Mouse (Mus musculus): ENCODE results near the gene Ctdspl.
A peak's percentile ranks its signal among the peaks of the same experiment; 100 is the strongest.

The Ctdspl gene

DNA sequence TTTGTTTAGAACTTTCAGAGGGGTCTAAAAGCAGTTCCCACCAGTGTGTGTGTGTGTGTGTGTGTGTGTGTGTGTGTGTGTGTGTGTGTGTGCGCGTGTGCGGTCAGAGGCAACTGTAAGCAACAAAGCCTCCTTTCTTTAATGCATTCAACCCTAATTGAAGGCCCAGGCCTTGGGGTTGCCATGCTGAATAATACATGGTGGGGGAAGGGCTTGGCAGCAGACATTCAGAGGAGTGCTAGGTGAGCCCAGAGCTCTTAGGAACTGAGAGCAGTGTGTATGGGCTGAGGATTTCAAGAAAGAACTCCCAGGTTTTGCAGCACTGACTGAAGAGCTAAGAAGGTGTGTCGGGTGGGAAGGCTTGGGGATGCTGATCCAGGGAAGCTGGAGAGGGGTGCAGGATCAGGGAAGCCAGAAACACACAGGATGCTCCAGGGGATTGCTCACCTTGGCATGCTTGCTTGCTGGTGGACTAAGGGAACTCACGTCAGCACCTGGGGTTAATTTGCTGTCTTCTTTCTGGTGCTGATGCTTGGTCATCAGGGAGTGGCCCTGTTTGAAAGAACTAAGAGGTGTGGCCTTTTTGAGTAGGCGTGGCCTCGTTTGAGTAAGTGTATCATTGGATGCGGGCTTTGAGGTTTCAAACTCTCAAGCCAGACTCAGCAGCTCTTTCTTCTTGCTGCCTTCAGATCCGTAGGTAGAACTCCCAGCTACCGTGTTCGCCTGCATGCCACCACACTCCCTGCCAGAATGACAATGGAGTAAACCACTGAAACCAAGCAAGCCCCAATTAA lies 62.7 kb downstream of the Ctdspl start:
- no peak for DNase-seq (ENCODE audit: low spot score in 2 of 2)

DNA sequence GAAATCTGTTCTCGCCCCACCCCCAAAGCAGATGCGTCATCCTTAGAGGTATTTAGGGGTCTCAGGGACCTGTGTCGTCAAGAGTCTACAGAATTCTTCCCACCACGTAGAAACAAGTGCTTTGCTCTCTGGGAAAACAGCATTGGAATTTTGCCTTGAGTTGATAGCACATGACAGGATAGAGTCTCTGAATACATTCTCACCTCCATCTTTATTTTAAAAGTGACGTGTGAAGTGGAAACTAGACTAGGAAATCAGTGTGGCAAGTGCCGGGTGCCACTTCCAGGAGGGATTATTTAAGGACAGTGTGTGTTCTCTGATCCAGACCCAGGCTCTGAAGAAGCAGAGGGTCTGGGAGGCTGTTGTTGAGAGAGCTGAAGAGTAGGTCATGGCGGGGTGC lies 64.2 kb downstream of the Ctdspl start:
- no peak for DNase-seq (ENCODE audit: low spot score in 2 of 2)

DNA sequence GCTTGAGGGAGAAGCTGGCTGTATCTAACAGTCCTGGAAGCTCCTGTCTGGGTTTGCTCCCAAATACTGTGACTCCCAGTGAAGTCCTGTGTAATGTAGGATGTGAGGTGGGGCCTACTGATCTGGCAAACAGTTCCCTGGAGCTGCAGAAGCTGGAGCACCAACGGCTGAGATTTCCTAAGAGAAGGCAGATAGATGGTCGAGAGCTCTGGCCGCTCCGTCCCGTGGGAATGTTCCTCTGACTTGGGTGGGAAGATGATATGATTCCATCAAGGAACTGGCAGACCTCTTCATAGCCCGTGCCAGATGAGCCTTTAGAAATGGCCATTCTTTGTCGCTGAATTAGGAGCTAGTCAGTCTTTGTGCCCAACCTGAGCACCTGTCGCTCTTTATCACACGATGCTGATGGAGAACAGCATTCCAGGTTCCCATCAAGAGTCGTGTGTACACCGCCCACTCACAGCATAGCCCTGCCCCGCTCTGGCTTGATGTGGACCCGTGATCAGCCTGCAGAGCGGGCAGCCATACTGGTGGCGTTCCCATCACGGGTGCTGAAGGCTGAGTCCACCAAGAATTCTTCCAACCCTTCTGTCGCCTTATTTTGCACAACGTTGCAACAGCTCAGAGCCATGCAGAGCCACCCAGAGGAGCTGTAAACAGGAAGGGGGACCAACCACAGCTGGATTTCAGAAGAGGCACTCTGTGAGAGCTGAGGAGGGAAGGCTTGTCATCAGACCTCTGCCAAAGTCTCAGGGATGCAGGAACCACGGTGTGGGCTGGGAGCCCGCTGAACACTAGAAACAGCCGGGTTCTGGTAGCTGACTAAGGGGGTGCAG lies 65.7 kb downstream of the Ctdspl start:
- DNase-seq (ENCODE audit: low spot score in 2 of 2) = no peak

DNA sequence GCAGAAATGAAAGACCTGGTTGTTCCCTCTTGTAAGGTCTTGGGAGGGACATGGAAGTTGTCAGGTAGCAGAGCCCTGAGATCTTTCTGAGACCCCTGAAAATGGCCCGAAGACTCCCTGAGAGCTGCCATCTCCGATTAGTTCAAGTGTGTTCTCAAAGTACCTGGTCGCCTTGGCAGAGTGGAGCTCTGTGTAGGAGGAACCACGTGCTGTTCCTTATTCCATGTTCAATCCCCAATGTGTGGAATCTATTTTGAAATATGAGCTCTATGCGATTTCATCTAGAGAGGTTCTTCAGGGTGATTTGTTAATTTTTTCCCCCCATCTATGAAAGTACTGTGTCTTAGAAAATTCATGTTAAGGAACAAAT lies 66.3 kb downstream of the Ctdspl start:
- peak in 1 of 2 experiments; percentile 70 for DNase-seq (ENCODE audit: low spot score in 2 of 2)

DNA sequence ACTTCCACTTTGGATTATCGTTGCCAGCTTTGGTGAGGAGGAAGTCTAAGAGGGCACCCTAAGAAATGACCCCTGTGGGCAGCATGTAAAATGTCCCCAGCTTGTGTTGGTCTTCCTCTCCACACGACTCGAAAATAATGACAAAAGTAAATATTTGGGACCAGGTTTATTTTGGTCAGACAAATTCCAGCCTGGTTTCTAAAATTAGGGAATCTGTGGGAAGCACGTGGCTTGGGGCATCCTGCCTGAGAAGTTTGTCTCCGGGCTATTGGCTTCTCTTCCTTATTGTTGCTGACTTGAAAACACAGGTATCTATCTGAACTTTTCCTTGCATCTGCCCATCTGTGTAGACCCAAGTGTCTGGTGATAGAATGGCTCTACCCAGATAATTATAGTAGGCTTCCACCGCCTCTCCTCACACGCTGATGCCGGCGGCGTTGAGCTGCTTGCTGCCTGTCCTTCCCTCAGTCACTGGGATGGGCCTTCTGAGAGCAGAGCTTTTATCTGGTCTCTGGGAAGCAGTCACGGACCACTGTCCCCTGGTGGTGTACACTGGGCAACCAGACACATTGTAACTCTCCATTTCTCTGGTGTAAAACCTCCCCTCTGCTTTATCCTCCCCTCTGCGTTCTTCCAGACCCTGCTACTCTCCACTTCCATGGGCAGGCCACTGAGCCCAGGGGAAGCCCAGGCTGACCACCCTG lies 68.4 kb downstream of the Ctdspl start:
- no peak for DNase-seq (ENCODE audit: low spot score in 2 of 2)

DNA sequence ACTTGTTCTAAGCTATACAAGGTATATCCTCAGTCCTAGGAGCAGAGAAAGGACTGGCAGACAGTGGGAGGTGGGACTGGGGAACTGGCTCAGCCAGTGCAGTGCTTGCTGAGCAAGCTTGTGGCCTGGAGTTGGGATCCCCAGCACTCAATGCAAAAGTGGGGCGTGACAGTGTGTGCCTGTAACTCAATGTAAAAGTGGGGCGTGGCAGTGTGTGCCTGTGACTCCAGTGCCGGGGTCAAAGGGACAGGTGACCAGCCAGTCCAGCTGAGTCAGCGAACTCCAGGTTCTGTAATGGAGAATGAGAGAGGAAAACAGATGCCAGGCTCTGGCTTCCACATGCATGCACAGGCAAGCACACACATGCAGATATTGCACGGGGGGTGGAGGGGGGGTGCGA lies 69.3 kb downstream of the Ctdspl start:
- DNase-seq (ENCODE audit: low spot score in 2 of 2) = no peak

DNA sequence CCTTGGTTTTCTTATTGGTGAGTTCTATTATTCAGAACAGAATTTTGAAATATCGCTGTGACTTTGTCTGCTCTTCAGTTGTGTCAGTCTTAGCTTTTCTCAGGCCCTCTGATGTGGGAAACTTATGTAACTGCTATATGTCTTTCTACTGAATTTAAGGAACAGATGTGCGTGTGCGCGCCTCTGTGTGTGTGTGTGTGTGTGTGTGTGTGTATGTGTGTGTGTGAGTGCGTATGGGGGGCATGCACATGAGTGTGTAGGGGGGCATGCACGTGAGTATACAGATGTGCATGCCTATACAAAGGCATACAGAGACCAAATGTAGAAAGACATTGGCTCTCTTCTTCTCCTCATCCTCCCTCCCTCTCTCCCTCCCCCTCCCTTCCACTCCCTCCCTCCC lies 71.0 kb downstream of the Ctdspl start:
- no peak for DNase-seq (ENCODE audit: low spot score in 2 of 2)

DNA sequence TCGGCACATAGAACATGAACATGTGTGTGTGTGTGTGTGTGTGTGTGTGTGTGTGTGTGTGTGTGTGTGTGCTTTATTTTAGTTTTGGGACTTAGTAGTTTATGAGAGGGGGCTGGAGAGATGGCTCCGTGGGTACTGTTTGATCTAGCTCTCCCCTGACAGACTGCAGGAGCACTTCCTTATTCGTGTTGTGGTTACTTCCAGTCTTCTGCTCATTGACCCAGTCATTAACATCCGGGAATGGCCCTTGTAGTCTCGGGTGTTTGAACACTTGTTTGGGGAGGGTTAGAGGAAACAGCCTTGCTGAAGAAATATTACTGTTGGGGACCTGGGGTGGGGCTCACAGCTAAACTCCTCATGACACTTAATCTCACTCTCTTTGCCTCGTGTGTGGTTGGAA lies 73.9 kb downstream of the Ctdspl start:
- no peak for DNase-seq (ENCODE audit: low spot score in 2 of 2)

DNA sequence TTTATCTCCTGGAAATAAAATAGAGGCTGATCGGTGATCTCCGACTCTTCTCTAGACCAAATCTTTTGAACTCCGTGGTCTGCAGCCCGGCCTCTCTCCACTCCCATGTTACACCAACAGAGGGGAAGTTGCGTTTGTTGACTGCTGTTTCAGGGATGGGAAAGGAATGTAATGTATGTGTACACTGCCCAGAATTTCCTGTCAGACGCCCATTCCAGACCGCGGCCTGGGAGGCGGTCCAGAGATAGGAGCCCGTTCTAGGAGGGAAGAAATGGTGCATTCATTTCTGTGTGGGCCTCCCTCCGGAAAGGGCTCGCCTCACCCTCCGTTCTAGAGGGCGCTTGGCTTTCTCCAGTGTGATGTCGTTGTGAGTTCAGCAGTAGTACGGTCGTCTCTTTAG lies 76.0 kb downstream of the Ctdspl start:
- no peak for DNase-seq (ENCODE audit: low spot score in 2 of 2)

DNA sequence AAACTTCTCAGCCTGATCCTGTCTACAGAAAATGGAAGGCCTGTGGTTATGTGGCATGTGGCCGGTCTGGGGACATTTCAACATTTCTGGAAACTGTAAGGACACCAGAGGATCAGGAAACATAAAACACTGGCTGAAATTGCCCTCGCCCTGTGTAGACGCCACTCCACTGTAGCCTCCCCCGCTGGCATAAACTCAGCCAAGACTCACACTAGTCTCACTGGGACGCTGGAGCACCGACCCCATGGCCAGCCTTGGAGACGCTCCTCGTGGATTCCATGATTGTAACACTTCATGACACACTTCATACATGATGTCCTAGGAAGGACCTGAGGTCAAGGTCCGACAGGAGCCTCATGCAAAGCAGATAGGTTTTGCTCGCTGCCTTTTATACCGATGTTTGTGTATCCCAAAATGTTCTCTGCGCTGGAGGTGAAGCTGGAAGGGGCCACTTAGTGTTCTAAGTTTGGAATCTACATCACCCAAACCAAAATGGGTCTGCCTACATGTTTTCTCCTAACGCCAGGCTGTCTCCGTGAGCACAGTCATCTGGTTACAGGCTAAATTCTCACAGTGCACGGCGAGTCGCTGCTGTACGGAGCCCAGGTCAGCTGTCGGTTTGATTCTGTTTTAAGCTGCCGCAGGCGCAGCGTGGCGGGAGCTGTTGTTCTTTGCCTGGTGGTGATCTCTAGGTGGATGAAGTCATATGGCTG lies 77.9 kb downstream of the Ctdspl start:
- DNase-seq (ENCODE audit: low spot score in 2 of 2) = peak; percentile 62 to 74

DNA sequence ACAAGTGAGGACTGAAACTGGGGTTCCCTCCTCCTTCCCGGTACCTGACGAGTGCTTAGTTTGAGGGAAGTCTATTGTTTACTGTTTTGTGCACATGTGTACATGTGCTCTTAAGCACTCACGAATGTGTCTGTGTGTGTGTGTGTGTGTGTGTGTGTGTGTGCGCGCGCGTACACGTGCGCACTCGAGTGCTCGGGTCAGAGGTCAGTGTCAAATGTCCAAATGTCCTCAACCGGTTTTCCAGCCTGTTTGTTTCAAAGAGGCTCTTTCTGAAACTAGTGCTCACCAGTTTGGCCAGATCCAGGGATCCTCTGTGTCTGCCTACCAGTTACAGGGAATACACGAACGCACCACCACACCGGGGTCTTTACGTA lies 78.4 kb downstream of the Ctdspl start:
- no peak for DNase-seq (ENCODE audit: low spot score in 2 of 2)

DNA sequence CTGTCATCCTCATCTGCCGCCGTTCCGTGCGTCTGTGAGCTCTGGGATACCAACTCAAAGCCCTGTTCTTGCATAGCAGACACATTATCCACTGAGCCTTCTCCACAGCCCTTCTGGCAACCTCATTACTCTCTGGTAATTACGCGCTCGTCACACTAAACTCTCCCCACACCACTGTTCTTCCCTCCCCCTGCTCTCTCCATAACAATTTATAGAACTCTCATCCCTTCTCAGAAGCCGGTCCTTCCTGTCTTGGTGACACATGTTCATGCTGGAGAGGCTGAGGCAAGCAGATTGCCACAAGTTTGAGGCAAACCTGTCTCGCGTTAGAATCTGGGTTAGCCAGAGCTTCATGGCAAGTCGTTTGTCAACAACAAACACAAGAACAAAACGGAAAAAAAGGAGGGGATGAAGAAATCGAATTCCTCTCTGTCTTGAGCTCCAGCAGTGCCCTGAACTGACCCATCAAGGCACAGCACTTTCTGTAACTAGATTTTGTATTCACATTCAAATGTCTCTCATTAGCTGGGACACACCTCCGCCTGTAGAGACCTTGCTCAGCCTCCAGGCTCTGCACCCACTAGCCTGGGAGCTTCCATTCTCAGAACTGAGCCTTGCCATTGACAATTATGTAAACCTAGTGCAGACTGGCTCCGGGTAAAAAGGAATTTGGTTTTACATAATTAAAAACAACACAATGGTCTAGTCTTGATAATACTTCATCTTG lies 79.2 kb downstream of the Ctdspl start:
- DNase-seq (ENCODE audit: low spot score in 2 of 2) = peak in 1 of 2 experiments; percentile 49

DNA sequence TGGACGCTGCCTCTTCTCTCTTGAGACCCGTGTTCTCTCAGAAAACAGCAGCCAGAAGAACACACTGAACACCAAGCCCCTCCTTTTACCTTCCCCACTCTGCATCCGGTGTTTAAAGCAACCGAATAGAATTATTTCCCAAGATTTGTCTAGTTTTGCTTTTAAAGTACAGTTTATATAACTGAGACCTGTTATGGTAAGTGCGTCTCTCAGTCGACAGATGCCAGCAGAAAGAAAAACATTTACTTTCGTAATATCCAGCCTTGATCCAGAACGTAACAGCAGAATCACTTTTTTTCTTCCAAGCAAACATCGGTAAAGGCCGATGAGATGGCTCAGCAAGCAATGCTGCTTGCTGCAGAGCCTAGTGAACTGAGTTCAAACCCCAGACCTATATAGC lies 81.0 kb downstream of the Ctdspl start:
- no peak for DNase-seq (ENCODE audit: low spot score in 2 of 2)

DNA sequence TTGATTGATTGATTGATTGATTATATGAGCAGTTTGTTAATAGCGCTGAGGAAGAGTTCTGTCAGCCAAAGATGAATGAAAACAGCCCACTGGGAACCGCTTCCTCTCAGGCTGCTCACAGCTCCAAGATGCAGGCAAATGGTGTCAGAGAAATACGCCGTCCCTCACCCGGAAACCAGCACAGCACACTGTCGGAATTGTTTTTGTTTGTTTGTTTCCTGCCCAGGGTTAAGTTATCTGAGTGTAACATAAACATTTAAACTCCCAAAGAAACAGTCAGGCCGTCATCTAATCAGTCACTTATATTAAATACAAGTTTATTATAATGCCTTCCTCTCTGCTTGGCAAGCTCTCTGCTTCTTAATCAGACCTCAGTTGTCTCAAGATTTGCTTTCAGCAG lies 82.6 kb downstream of the Ctdspl start:
- DNase-seq (ENCODE audit: low spot score in 2 of 2) = no peak

DNA sequence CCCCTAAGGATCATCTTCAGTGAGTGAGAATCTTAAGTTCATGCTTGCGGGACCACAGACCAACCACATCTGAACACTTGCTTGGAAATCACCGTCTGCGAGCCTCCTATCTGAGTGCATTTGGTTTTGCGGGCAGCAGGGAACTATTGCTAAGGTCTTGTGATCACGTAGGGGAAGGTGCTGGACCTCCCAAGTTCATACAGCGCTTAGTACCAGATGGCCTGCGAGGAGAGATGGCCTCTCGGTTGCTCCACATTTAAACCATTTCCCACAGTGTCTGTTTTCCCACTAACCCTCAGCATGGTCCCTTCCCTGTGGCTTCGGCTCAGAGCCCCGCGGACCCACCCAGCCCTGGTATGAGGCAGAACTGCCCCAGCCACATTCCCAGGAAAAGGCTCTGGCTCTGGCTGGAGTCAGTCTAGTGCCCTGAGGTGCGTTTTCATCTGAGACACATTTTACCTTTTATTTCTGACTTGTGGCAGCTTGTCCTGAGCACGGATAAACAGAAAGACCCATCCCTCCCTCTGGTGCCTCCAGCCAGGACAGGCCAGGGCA lies 84.0 kb downstream of the Ctdspl start:
- DNase-seq (ENCODE audit: low spot score in 2 of 2) = no peak

DNA sequence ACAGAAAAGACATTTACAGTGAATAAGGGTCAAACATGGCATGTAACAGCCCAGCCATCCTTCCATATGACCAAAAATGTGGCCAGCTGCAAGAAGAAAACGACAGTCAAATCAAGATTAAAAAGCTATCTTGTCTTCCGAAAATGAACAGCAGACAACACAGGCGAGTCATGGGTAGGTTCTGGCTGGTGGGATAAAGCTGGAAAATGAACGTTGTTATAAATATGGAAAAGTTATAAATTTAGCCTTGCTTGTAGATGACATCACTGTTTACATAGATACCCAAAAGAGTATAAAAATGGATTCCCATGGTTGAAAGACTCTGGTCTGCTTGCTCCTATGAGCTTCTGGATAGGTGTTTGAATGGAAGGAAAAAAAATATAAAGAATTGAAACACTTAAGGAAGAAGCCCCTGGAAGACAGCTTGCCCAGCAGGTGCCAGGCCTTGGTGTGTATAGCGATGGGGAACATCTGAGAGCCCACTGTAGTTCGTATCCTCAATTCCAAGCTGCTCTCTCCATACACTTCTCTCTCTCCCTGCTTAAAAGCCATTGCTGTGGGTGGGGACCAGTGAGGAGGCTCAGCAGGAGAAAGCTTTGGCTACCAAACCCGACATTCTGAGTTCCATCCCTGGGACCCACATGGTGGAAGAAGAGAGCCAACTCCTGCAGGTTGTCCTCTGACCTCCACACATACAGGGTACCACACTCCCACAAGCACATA lies 90.7 kb downstream of the Ctdspl start:
- no peak for DNase-seq (ENCODE audit: low spot score in 2 of 2)

DNA sequence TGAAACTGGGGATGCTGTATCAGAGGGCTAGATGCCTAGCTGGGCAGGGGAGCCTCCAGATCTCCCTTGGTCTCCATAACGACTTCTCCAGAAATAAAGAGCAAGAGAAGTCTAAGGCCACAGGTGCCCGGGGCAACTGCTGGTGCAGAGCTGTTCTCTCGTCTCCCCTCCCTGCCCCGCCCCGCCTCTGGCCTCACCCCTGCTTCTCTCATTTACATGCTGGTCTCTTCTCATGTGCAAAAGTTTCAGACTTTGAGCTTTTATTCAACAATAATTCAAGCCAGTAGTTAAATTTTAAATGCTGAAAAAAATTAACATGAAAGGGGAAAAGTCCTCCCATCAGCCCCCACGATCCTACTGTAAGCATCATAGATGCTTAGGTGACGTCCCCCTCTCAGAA lies 95.5 kb downstream of the Ctdspl start:
- no peak for DNase-seq (ENCODE audit: low spot score in 2 of 2)

DNA sequence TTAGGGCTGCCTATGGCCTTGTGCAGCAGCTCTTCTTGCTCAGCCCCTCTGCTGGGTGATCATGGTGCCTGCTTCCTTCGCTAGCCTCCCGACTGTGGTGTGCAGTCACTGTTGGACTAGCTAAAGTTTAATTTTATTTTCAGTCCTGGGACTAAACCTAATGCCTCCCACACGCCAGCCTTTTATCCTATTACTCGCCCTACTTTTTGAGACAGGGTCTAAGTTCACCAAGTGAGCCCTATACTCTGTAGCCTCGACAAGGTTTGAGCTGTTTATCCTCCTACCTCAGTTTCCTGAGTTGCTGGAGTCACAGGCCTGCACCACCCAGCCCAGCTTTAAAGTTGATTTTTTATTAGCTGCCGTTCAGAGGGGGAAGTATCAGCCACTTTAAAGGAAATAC lies 99.0 kb downstream of the Ctdspl start:
- DNase-seq (ENCODE audit: low spot score in 2 of 2) = no peak

DNA sequence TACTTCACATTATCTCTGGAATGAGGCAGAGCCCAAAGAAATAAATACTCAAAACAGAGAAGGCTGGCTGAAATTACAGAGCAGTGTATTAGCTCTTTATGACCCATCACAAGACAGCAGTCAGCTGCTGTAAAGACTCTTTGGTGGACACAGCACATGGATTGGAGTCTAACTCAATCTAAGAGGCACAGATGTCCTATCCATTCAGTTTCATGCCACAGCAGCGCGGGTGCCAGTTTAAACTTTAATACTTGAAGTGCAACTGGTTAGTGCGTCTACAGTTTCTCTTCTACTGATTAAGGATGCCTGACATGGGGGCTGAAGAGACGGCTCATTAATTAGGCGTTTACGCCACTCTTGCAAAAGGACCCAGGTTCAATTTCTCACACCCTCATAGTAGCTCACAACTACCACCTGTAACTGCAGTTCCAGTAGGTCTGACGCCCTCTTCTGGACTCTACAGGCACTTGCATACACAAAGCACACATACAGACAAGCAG lies 99.6 kb downstream of the Ctdspl start:
- no peak for DNase-seq (ENCODE audit: low spot score in 2 of 2)

DNA sequence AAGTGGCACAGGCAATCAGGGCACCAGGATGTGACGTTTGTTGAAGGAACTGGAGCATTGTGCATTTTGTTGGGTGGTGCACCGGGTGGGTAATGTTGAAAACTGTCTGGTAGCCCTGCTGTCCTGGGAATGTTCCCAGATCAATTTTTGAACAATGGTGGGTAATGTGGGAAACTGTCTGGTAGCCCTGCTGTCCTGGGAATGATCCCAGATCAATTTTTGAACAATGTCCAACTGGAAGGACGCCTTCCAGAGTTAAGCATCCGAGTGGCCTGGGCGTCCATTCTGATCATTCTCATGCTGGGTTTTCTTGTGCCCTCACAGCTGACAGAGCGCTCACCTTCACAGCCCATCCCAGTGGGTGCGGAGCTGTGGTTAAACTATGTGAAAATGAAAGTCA lies 101.1 kb downstream of the Ctdspl start:
- no peak for DNase-seq (ENCODE audit: low spot score in 2 of 2)
